Comparison of ENCODE assay signal across 11 mouse cellular contexts in genomic region chr1:93513221-93513620, GRCm38 (mm10). TPM values are rescaled to one million over a fixed set of nuclear protein-coding genes. Genes with fewer than 3 reads are reported as not detected.
DNase-seq lines count a peak whose midpoint lies in the region; ATAC-seq and TF ChIP-seq lines count a peak whose summit lies in the region.
"Had no signal": no experiment of that assay in that cellular context is flagged by ENCODE, and none has a peak within 500 bp of the region (broad histone marks: within the 10 kb centered on the region; RNA-seq: fewer than 3 reads in every experiment).

No protein-coding gene starts in this region.

- H3K27ac ChIP-seq in gastrocnemius, adult 2 months: peak overlapping the region; percentile 96; the same call in 1 of the 2 replicates
- no peak overlapping the region for H3K27ac ChIP-seq in lung, embryonic 15.5 days
- H3K27ac ChIP-seq in hindbrain, embryonic 14.5 days: no peak overlapping the region

- ATAC-seq in lung, embryonic 15.5 days (ENCODE audit: borderline replicate concordance, extremely low read depth, low FRiP score, low TSS enrichment): no peak
- ATAC-seq in hindbrain, embryonic 14.5 days (ENCODE audit: low FRiP score): no peak

- peak overlapping the region; percentile 7; the same call in 1 of the 2 replicates for H3K9ac ChIP-seq in lung, embryonic 15.5 days
- H3K9ac ChIP-seq in hindbrain, embryonic 14.5 days: no peak overlapping the region

- 75% methylated on average over 14 of the region's 14 CpGs for WGBS in lung, embryonic 15.5 days
- WGBS in hindbrain, embryonic 14.5 days: 75% methylated on average over 14 of the region's 14 CpGs

- no peaks in the 10 kb centered on the region for H3K9me3 ChIP-seq in lung, embryonic 15.5 days
- H3K9me3 ChIP-seq in hindbrain, embryonic 14.5 days (ENCODE audit: control insufficient read depth, low read length): no peaks in the 10 kb centered on the region

- no peak overlapping the region for H3ac ChIP-seq in myocyte (ENCODE audit: control insufficient read depth, insufficient read length)

- intact Hi-C loops in gastrocnemius, adult 2 months (cut with DNase I): loop anchor here (2.0 to 10.0 kb wide), 5 partner anchors 71 to 292 kb away; partner anchors contain the start of genes Dtymk, Ing5, Mterf4 and Pask
- intact Hi-C loops in gastrocnemius, postnatal 14 days (cut with DNase I; ENCODE audit: low total_unique reads): no loop called here

- peaks cover 23% of the 10 kb centered on the region for H3K4me1 ChIP-seq in lung, embryonic 15.5 days
- peaks cover 7% of the 10 kb centered on the region; the same call in 1 of the 2 replicates for H3K4me1 ChIP-seq in hindbrain, embryonic 14.5 days (replicated peaks; ENCODE audit: control insufficient read depth, insufficient read depth, low read length)

- no peak for DNase-seq in gastrocnemius, adult 2 months
- no peak for DNase-seq in gastrocnemius, postnatal 14 days
- no peak for DNase-seq in lung, postnatal 14 days
- DNase-seq in hindbrain, embryonic 14.5 days (ENCODE audit: low spot score): no peak
- no peak for DNase-seq in layer of hippocampus, postnatal 25 days (ENCODE audit: extremely low spot score in 1 of 2, low spot score in 1 of 2)
- DNase-seq in left cerebral cortex, adult 8-10 months (ENCODE audit: low spot score in 2 of 2): no peak
- DNase-seq: kidney, postnatal 4 days; thymus, adult 18-20 months had no signal

- H3K4me2 ChIP-seq in lung, embryonic 15.5 days: peak overlapping the region; percentile 70
- H3K4me2 ChIP-seq in hindbrain, embryonic 14.5 days (replicated peaks): peak overlapping the region; percentile 78; the same call in 1 of the 2 replicates
- H3K4me2 ChIP-seq in myocyte (ENCODE audit: low read depth): peak overlapping the region; percentile 56

- TF ChIP-seq POLR2A in myocyte (IDR thresholded peaks at IDR 0.05; ENCODE audit: insufficient read length, low read depth): no peak

- TF ChIP-seq CTCF in gastrocnemius, adult 2 months (IDR thresholded peaks at IDR 0.05): no peak

- no peaks in the 10 kb centered on the region for H3K79me2 ChIP-seq in myocyte (ENCODE audit: control insufficient read depth, insufficient read depth)

- H3K36me3 ChIP-seq in lung, embryonic 15.5 days: peaks cover 9% of the 10 kb centered on the region
- peaks cover 21% of the 10 kb centered on the region; the same call in 1 of the 2 replicates for H3K36me3 ChIP-seq in hindbrain, embryonic 14.5 days (replicated peaks; ENCODE audit: control insufficient read depth, insufficient read depth)
- H3K36me3 ChIP-seq in myocyte (ENCODE audit: control insufficient read depth, insufficient read depth): peaks cover 12% of the 10 kb centered on the region

- no peaks in the 10 kb centered on the region for H3K27me3 ChIP-seq in lung, embryonic 15.5 days
- no peaks in the 10 kb centered on the region for H3K27me3 ChIP-seq in hindbrain, embryonic 14.5 days (ENCODE audit: control insufficient read depth, insufficient read depth, low read length)
- no peaks in the 10 kb centered on the region for H3K27me3 ChIP-seq in myocyte (ENCODE audit: control insufficient read depth, insufficient read depth, insufficient read length)
- H3K27me3 ChIP-seq: CH12.LX had no signal

- H3K4me3 ChIP-seq in gastrocnemius, adult 2 months: peak overlapping the region; percentile 94
- H3K4me3 ChIP-seq in lung, embryonic 15.5 days: peak overlapping the region; percentile 65
- no peak overlapping the region for H3K4me3 ChIP-seq in hindbrain, embryonic 14.5 days (replicated peaks; ENCODE audit: low read length)
- peak overlapping the region; percentile 45 for H3K4me3 ChIP-seq in myocyte

TF ChIP-seq in myocyte, 11 proteins besides CTCF, POLR2A, EP300 and RAD21:
- TF ChIP-seq MYOD1 (IDR thresholded peaks at IDR 0.05; ENCODE audit: control insufficient read depth in 1 of 3, insufficient read length in 2 of 3, low read depth in 2 of 3): no peak
- no peak for TF ChIP-seq MAX (IDR thresholded peaks at IDR 0.05; ENCODE audit: low read depth)
- TF ChIP-seq POLR2AphosphoS2 (IDR thresholded peaks at IDR 0.05; ENCODE audit: insufficient read length, low read depth): no peak
- TF ChIP-seq TCF3 (IDR thresholded peaks at IDR 0.05; ENCODE audit: insufficient read length, low read depth): no peak
- TF ChIP-seq TCF12 (IDR thresholded peaks at IDR 0.05; ENCODE audit: insufficient read depth, poor library complexity, severe bottlenecking): no peak
- TF ChIP-seq SRF (IDR thresholded peaks at IDR 0.05; ENCODE audit: control insufficient read depth, insufficient read length, low read depth): no peak
- TF ChIP-seq USF1 (IDR thresholded peaks at IDR 0.05; ENCODE audit: low read depth): no peak
- no peak for TF ChIP-seq MYOG (IDR thresholded peaks at IDR 0.05; ENCODE audit: control insufficient read depth in 1 of 3, insufficient read depth in 1 of 3, insufficient read length in 2 of 3, low read depth in 2 of 3)
- TF ChIP-seq CEBPB (IDR thresholded peaks at IDR 0.05; ENCODE audit: insufficient read depth, poor library complexity, severe bottlenecking): no peak
- no peak for TF ChIP-seq REST (IDR thresholded peaks at IDR 0.05; ENCODE audit: insufficient read depth, insufficient read length)
- TF ChIP-seq E2F4 (IDR thresholded peaks at IDR 0.05; ENCODE audit: insufficient read depth): no peak

RNA-seq across cellular contexts. Expression of gene Farp2, which starts 1.3 kb away (rescaled TPM):
- total RNA-seq in gastrocnemius, adult 2 months (2021): 10 to 100 TPM; 13.1 to 13.4 TPM
- total RNA-seq in gastrocnemius, postnatal 14 days (2021): 10 to 100 TPM; 11.5 to 14.4 TPM
- 6.1 and 6.3 TPM in 2 replicates for polyA plus RNA-seq in lung, embryonic 15.5 days (2015; fragmentation: Nextera tagmentation; extraction: Ambion mirVana)
- polyA plus RNA-seq in hindbrain, embryonic 14.5 days (2014; fragmentation: Nextera tagmentation; extraction: Ambion mirVana): 5.0 and 5.2 TPM in 2 replicates
- 3.1 TPM for polyA plus RNA-seq in myocyte (2012; fragmentation: generic; extraction: Trizol)
- total RNA-seq in layer of hippocampus, postnatal 25 days (2021): 10 to 100 TPM; 11.0 to 12.9 TPM
- 10 to 100 TPM; 12.2 to 13.9 (median 12.8) TPM for total RNA-seq in left cerebral cortex, adult 8-10 months (2022)

RNA-seq across cellular contexts. Expression of gene Hdlbp, which starts 34.6 kb away (rescaled TPM):
- 100 to 1,000 TPM; 317 to 345 TPM for total RNA-seq in gastrocnemius, adult 2 months (2021)
- total RNA-seq in gastrocnemius, postnatal 14 days (2021): 100 to 1,000 TPM; 220 to 231 TPM
- polyA plus RNA-seq in lung, embryonic 15.5 days (2015; fragmentation: Nextera tagmentation; extraction: Ambion mirVana): 158 and 159 TPM in 2 replicates
- polyA plus RNA-seq in hindbrain, embryonic 14.5 days (2014; fragmentation: Nextera tagmentation; extraction: Ambion mirVana): 65.1 and 80.2 TPM in 2 replicates
- 154 TPM for polyA plus RNA-seq in myocyte (2012; fragmentation: generic; extraction: Trizol)
- 100 to 1,000 TPM; 151 to 158 TPM for total RNA-seq in layer of hippocampus, postnatal 25 days (2021)
- total RNA-seq in left cerebral cortex, adult 8-10 months (2022): 100 to 1,000 TPM; 148 to 174 (median 161) TPM
